Mouse (Mus musculus) MEL (cell line): ENCODE results near the gene Anks1. TPM values are rescaled to one million over a fixed set of nuclear protein-coding genes. Genes with fewer than 3 reads are reported as not detected.
"Not testable (repeated sequence)": the region's sequence is repeated elsewhere in the genome, so short reads cannot be mapped to it uniquely, and the experiment has no call there.

Experiments
- DNase-seq: peaks from one replicate; pipeline ENCODE4 v3.0.0; 2011; ENCODE audit warnings: low read depth, low spot score
- H3K27ac ChIP-seq: 2 replicates; pipeline ENCODE4 v1.5.1; 2012; ENCODE audit warnings: low read depth, mild to moderate bottlenecking, control low read depth, low read length, moderate library complexity; ENCODE audit not compliant: control insufficient read depth
- H3K27me3 ChIP-seq, 2 experiments: fragments of 150-350 bp in 1 of 2; sonication (generic) in 1 of 2; 2 replicates each; pipeline ENCODE4 v1.6.1; 2012; ENCODE audit warnings: low read length in 2 of 2, mild to moderate bottlenecking in 2 of 2, improper control_type of control experiment in 1 of 2, moderate library complexity in 1 of 2; ENCODE audit not compliant: insufficient read depth in 2 of 2, control insufficient read depth in 1 of 2
- H3K36me3 ChIP-seq, 2 experiments: 2 replicates each; pipeline ENCODE4 v1.6.1; 2012 to 2014; ENCODE audit warnings: low read length in 2 of 2, improper control_type of control experiment in 1 of 2, inconsistent platforms in 1 of 2, mild to moderate bottlenecking in 1 of 2; ENCODE audit not compliant: insufficient read depth in 2 of 2, control insufficient read depth in 1 of 2
- H3K4me1 ChIP-seq, 2 experiments: fragments of 150-350 bp in 1 of 2; sonication (generic) in 1 of 2; 2 replicates each; pipeline ENCODE4 v1.6.1; 2012; ENCODE audit warnings: low read length in 2 of 2, improper control_type of control experiment in 1 of 2, mild to moderate bottlenecking in 1 of 2; ENCODE audit not compliant: insufficient read depth in 2 of 2, control insufficient read depth in 1 of 2
- H3K4me3 ChIP-seq, 2 experiments: fragments of 150-350 bp in 1 of 2; sonication (generic) in 1 of 2; 2 replicates each; pipeline ENCODE4 v1.5.1; 2012; ENCODE audit warnings: low read depth in 2 of 2, low read length in 2 of 2, mild to moderate bottlenecking in 2 of 2, moderate library complexity in 2 of 2, control low read depth in 1 of 2, improper control_type of control experiment in 1 of 2; ENCODE audit not compliant: control insufficient read depth in 1 of 2, insufficient read depth in 1 of 2
- H3K79me2 ChIP-seq: 2 replicates; pipeline ENCODE4 v1.6.1; 2012; ENCODE audit warnings: mild to moderate bottlenecking, low read length, moderate library complexity; ENCODE audit not compliant: control insufficient read depth, poor library complexity, insufficient read depth
- H3K9ac ChIP-seq: 2 replicates; pipeline ENCODE4 v1.6.1; 2012; ENCODE audit warnings: low read depth, mild to moderate bottlenecking, control low read depth, low read length, moderate library complexity; ENCODE audit not compliant: control insufficient read depth, poor library complexity, severe bottlenecking
- H3K9me3 ChIP-seq: fragments of 150-350 bp; sonication (generic); replicated peaks from 2 replicates; pipeline ENCODE4 v1.6.1; 2012; ENCODE audit warnings: mild to moderate bottlenecking, low read length, improper control_type of control experiment, moderate library complexity; ENCODE audit not compliant: insufficient read depth
- CHD1 ChIP-seq: IDR thresholded peaks from 2 replicates; pipeline ENCODE4 v1.6.1; 2012; ENCODE audit warnings: low read depth, mild to moderate bottlenecking, inconsistent platforms, low read length, improper control_type of control experiment
- CHD2 ChIP-seq: IDR thresholded peaks from 2 replicates; pipeline ENCODE4 v1.6.1; 2011; ENCODE audit warnings: low read length, improper control_type of control experiment
- CTCF ChIP-seq, 3 experiments: IDR thresholded peaks in 2 of 3; conservative IDR thresholded peaks in 1 of 3; 2 replicates each; pipeline ENCODE4 v1.5.1; 2011 to 2012; ENCODE audit warnings: low read length in 3 of 3, low read depth in 2 of 3, mild to moderate bottlenecking in 2 of 3, improper control_type of control experiment in 1 of 3, inconsistent platforms in 1 of 3, mixed read lengths in 1 of 3, moderate library complexity in 1 of 3; ENCODE audit not compliant: control insufficient read depth in 1 of 3, insufficient read depth in 1 of 3, poor library complexity in 1 of 3, severe bottlenecking in 1 of 3
- E2F4 ChIP-seq: IDR thresholded peaks from 2 replicates; pipeline ENCODE4 v1.6.1; 2011; ENCODE audit warnings: low read depth, low read length, improper control_type of control experiment, borderline replicate concordance
- ETS1 ChIP-seq: IDR thresholded peaks from 2 replicates; pipeline ENCODE4 v1.6.1; 2012; ENCODE audit warnings: low read depth, mild to moderate bottlenecking, inconsistent platforms, low read length, improper control_type of control experiment, moderate library complexity
- GATA1 ChIP-seq: IDR thresholded peaks from 2 replicates; pipeline ENCODE4 v1.6.1; 2011; ENCODE audit warnings: low read depth, low read length, improper control_type of control experiment
- HCFC1 ChIP-seq: IDR thresholded peaks from 2 replicates; pipeline ENCODE4 v1.6.1; 2012; ENCODE audit warnings: low read depth, mild to moderate bottlenecking, inconsistent platforms, low read length, improper control_type of control experiment, moderate library complexity
- JUND ChIP-seq: IDR thresholded peaks from 2 replicates; pipeline ENCODE4 v1.6.1; 2011; ENCODE audit warnings: low read depth, mild to moderate bottlenecking, improper control_type of control experiment, low read length
- MAFK ChIP-seq: IDR thresholded peaks from 2 replicates; pipeline ENCODE4 v1.6.1; 2011; ENCODE audit warnings: low read depth, mild to moderate bottlenecking, low read length, improper control_type of control experiment, borderline replicate concordance
- MAX ChIP-seq: IDR thresholded peaks from 2 replicates; pipeline ENCODE4 v1.6.1; 2011; ENCODE audit warnings: low read length, improper control_type of control experiment
- MAZ ChIP-seq: IDR thresholded peaks from 2 replicates; pipeline ENCODE4 v1.6.1; 2012; ENCODE audit warnings: low read depth, mild to moderate bottlenecking, inconsistent platforms, low read length, improper control_type of control experiment
- MEF2A ChIP-seq: IDR thresholded peaks from 2 replicates; pipeline ENCODE4 v1.6.1; 2014; ENCODE audit warnings: low read depth, mild to moderate bottlenecking, inconsistent platforms, low read length, improper control_type of control experiment; ENCODE audit not compliant: poor library complexity, insufficient replicate concordance, severe bottlenecking; ENCODE audit errors: extremely low read depth
- MYB ChIP-seq: IDR thresholded peaks from 2 replicates; pipeline ENCODE4 v1.6.1; 2011; ENCODE audit warnings: mild to moderate bottlenecking, low read depth, low read length, improper control_type of control experiment
- POLR2A ChIP-seq, 2 experiments: IDR thresholded peaks; 2 replicates each; pipeline ENCODE4 v1.6.1; 2011 to 2012; ENCODE audit warnings: low read length in 2 of 2, mild to moderate bottlenecking in 2 of 2, control low read depth in 1 of 2, improper control_type of control experiment in 1 of 2, low read depth in 1 of 2, moderate library complexity in 1 of 2; ENCODE audit not compliant: control insufficient read depth in 1 of 2, insufficient read depth in 1 of 2, poor library complexity in 1 of 2
- POLR2AphosphoS2 ChIP-seq: IDR thresholded peaks from 2 replicates; pipeline ENCODE4 v1.6.1; 2011; ENCODE audit warnings: low read length, improper control_type of control experiment
- POLR2AphosphoS5 ChIP-seq: IDR thresholded peaks from 2 replicates; pipeline ENCODE4 v1.6.1; 2012; ENCODE audit warnings: low read depth, borderline replicate concordance, mild to moderate bottlenecking, inconsistent platforms, low read length, moderate library complexity, mixed read lengths
- RCOR1 ChIP-seq: IDR thresholded peaks from 2 replicates; pipeline ENCODE4 v1.6.1; 2012; ENCODE audit warnings: low read depth, mild to moderate bottlenecking, inconsistent platforms, low read length, improper control_type of control experiment
- SMC3 ChIP-seq: IDR thresholded peaks from 2 replicates; pipeline ENCODE4 v1.6.1; 2011; ENCODE audit warnings: low read depth, low read length, improper control_type of control experiment
- TAL1 ChIP-seq: IDR thresholded peaks from 2 replicates; pipeline ENCODE4 v1.6.1; 2012; ENCODE audit warnings: mild to moderate bottlenecking, inconsistent platforms, low read length, moderate library complexity, mixed read lengths
- USF2 ChIP-seq, 2 experiments: IDR thresholded peaks; 2 replicates each; pipeline ENCODE4 v1.6.1; 2011 to 2012; ENCODE audit warnings: improper control_type of control experiment in 2 of 2, low read length in 2 of 2, borderline replicate concordance in 1 of 2, inconsistent platforms in 1 of 2, low read depth in 1 of 2, mild to moderate bottlenecking in 1 of 2; ENCODE audit not compliant: insufficient read depth in 1 of 2
- ZC3H11A ChIP-seq: IDR thresholded peaks from 2 replicates; pipeline ENCODE4 v1.6.1; 2012; ENCODE audit warnings: low read depth, mild to moderate bottlenecking, inconsistent platforms, low read length, improper control_type of control experiment
- ZKSCAN1 ChIP-seq: IDR thresholded peaks from 2 replicates; pipeline ENCODE4 v1.6.1; 2012; ENCODE audit warnings: low read depth, mild to moderate bottlenecking, inconsistent platforms, low read length, improper control_type of control experiment, moderate library complexity
- polyA plus RNA-seq, 2 experiments: library from polyadenylated mRNA; stranded (reverse) in 1 of 2; unstranded in 1 of 2; fragments of >175 nt in 1 of 2; fragments of >200 nt in 1 of 2; gene quantifications; 2 replicates each; pipeline versions ENCODE4 v1.2.1 to v1.2.4; 2012; ENCODE audit warnings: low replicate concordance in 2 of 2, low read depth in 1 of 2; ENCODE audit not compliant: insufficient read length in 2 of 2, insufficient read depth in 1 of 2, missing spikeins in 1 of 2
- total RNA-seq: library from RNA; depleted of rRNA; stranded (reverse); fragments of 300-350 nt; gene quantifications from 2 replicates; pipeline ENCODE4 v1.2.3, GENCODE M21; 2012

Anks1 gene
- total and polyA plus RNA-seq, 3 experiments = 11.9 to 15.9 TPM; not detected in 1

GRCm38 (mm10) chr17:27997212-27997611, 88.1 kb downstream of the Anks1 start:
- Histone ChIP-seq H3K4me1 (no peaks in the 10 kb centered on the region), H3K27me3 (no peaks in the 10 kb centered on the region), H3K36me3 (no peaks in the 10 kb centered on the region), H3K27ac (no peak overlapping the region)
- TF ChIP-seq SMC3 = no peak
- no peak for TF ChIP-seq MYB
- TF ChIP-seq HCFC1 = no peak
- TF ChIP-seq ETS1 = no peak
- no peak for TF ChIP-seq CHD1
- no peak for TF ChIP-seq POLR2A (IDR thresholded peaks at IDR 0.05; ENCODE audit: control insufficient read depth in 1 of 2, insufficient read depth in 1 of 2, low read depth in 1 of 2, low read length in 2 of 2, poor library complexity in 1 of 2)
- TF ChIP-seq, all 39 proteins: peak for 0
- Histone ChIP-seq H3K9me3 (no peaks in the 10 kb centered on the region), H3K4me3 (no peak overlapping the region), H3K9ac (no peak overlapping the region), H3K79me2 (no peaks in the 10 kb centered on the region)
- DNase-seq = no peak

- H3K4me1 ChIP-seq = not testable (repeated sequence)
Measured at GRCm38 (mm10) chr17:27999683-28000273, 90.7 kb downstream of the Anks1 start.

GRCm38 (mm10) chr17:28000389-28000788, 91.3 kb downstream of the Anks1 start:
- Histone ChIP-seq H3K79me2 (no peaks in the 10 kb centered on the region), H3K27me3 (no peaks in the 10 kb centered on the region), H3K4me1 (no peaks in the 10 kb centered on the region), H3K9me3 (no peaks in the 10 kb centered on the region)
- no peak for TF ChIP-seq POLR2AphosphoS5
- no peak for TF ChIP-seq POLR2A (IDR thresholded peaks at IDR 0.05; ENCODE audit: control insufficient read depth in 1 of 2, insufficient read depth in 1 of 2, low read depth in 1 of 2, low read length in 2 of 2, poor library complexity in 1 of 2)
- TF ChIP-seq CTCF (IDR thresholded peaks at IDR 0.05 in 2 of 3, conservative IDR thresholded peaks at IDR 0.05 in 1 of 3; ENCODE audit: control insufficient read depth in 1 of 3, insufficient read depth in 1 of 3, low read depth in 2 of 3, low read length in 3 of 3, poor library complexity in 1 of 3, severe bottlenecking in 1 of 3) = no peak
- TF ChIP-seq ZC3H11A = no peak
- TF ChIP-seq E2F4 = no peak
- TF ChIP-seq TAL1 = no peak
- no peak for TF ChIP-seq USF2 (IDR thresholded peaks at IDR 0.05; ENCODE audit: borderline replicate concordance in 1 of 2, insufficient read depth in 1 of 2, low read depth in 1 of 2, low read length in 2 of 2)
- no peak for TF ChIP-seq HCFC1
- no peak for TF ChIP-seq MEF2A
- TF ChIP-seq POLR2AphosphoS2 = no peak
- TF ChIP-seq MAX = no peak
- TF ChIP-seq GATA1 = no peak
- TF ChIP-seq RCOR1 = no peak
- TF ChIP-seq CHD1 = no peak
- TF ChIP-seq SMC3 = no peak
- no peak for TF ChIP-seq MAFK
- TF ChIP-seq ZKSCAN1 = no peak
- no peak for TF ChIP-seq CHD2
- no peak for TF ChIP-seq MAZ
- TF ChIP-seq JUND = no peak
- TF ChIP-seq, all 39 proteins: peak for 0
- Histone ChIP-seq H3K4me3 (no peak overlapping the region), H3K36me3 (no peaks in the 10 kb centered on the region), H3K9ac (no peak overlapping the region), H3K27ac (no peak overlapping the region)
- DNase-seq = no peak

More at GRCm38 (mm10) chr17:27999683-28000273, 90.7 kb downstream of the Anks1 start:
- not testable (repeated sequence) for H3K36me3 ChIP-seq, H3K27me3 ChIP-seq, H3K27ac ChIP-seq, H3K4me3 ChIP-seq, DNase-seq, H3K9me3 ChIP-seq, H3K79me2 ChIP-seq, H3K9ac ChIP-seq
